Mouse (Mus musculus) C2C12 (cell line): ENCODE measurements at regions not wholly inside any gene's neighbourhood (a gene's known extent, or its start where the extent isn't known, plus 50 kb on each side); places are given as distances from the start of the nearest gene placed in this dataset.

Experiments used
- CTCF ChIP-seq: IDR thresholded peaks from one replicate; pipeline ENCODE4 v1.5.1; 2011; ENCODE audit not compliant: control insufficient read depth, insufficient read depth, insufficient read length
- MAX ChIP-seq: IDR thresholded peaks from one replicate; pipeline ENCODE4 v1.6.1; 2011; ENCODE audit warnings: mild to moderate bottlenecking, control low read depth
- MYOD1 ChIP-seq: IDR thresholded peaks from one replicate; pipeline ENCODE4 v1.6.1; 2011; ENCODE audit warnings: low read depth; ENCODE audit not compliant: control insufficient read depth, insufficient read length

DNA sequence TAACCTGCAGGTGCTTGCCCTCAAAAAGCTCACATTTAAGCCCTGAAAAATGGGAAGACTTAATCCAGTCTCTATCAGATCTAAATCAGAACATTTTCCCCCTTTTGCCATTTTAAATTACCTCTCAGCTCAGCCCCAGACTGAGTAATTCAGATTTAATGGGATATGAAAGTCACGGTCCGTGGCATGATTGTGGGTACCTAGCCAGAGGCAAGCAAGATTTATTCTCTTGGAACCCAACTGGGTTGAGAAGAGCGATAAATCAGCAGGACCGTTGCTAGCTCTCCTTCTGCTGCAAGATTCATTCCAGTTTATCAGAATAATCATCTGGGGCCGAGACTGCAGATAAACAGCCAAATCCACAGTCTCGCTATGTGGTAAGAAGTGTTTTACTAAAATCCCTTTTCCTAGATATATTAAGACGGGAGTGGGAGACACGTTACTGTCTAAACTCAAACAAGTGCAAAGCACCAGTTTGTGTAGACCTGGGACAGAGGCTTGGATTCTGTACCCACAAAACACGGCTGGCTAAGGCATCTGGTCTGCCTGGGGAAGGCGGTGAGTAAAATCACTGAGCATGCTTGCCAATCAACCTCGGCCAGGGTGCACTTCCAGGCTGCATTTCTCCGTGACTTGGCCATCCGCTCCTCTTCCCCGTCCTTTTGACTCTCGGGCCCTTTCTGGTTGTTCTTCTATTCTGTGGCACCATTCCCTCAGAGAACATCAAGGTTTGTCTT lies 282.2 kb upstream of the Chd6 start:
- TF ChIP-seq CTCF (no peak), MYOD1 (no peak), MAX (no peak)
